Mouse (Mus musculus) hindbrain, postnatal 0 days (tissue): ENCODE measurements around the gene 5730596B20Rik. TPM values are rescaled to one million over a fixed set of nuclear protein-coding genes. Genes with fewer than 3 reads are reported as not detected.

Source experiments
- ATAC-seq: fragments of 200-750 bp; cut with Nextera tagmentation; 2 replicates; pipeline ENCODE4 v1.8.0; 2017; ENCODE audit warnings: mild to moderate bottlenecking, moderate TSS enrichment, moderate library complexity
- DNase-seq: peaks from one replicate; pipeline ENCODE4 v3.0.0-alpha.2; 2015; ENCODE audit warnings: low spot score
- H3K27ac ChIP-seq: fragments of 300-500 bp; sonication (generic); 2 replicates; pipeline ENCODE4 v1.5.1; 2014; ENCODE audit warnings: mild to moderate bottlenecking
- H3K27me3 ChIP-seq: fragments of 300-500 bp; sonication (generic); 2 replicates; pipeline ENCODE4 v1.6.1; 2014; ENCODE audit warnings: low read length, mixed read lengths; ENCODE audit not compliant: insufficient read depth
- H3K36me3 ChIP-seq: fragments of 300-500 bp; sonication (generic); 2 replicates; pipeline ENCODE4 v1.6.1; 2014; ENCODE audit warnings: low read length, mixed read lengths; ENCODE audit not compliant: insufficient read depth
- H3K4me1 ChIP-seq: fragments of 300-500 bp; sonication (generic); 2 replicates; pipeline ENCODE4 v1.6.1; 2014; ENCODE audit warnings: antibody characterized with exemption, low read length, mixed read lengths; ENCODE audit not compliant: insufficient read depth
- H3K4me2 ChIP-seq: fragments of 300-500 bp; sonication (generic); 2 replicates; pipeline ENCODE4 v1.6.1; 2014; ENCODE audit warnings: low read depth, mild to moderate bottlenecking, low read length, moderate library complexity, mixed read lengths
- H3K4me3 ChIP-seq: fragments of 300-500 bp; sonication (generic); 2 replicates; pipeline ENCODE4 v1.5.1; 2014; ENCODE audit warnings: low read length
- H3K9ac ChIP-seq: fragments of 300-500 bp; sonication (generic); replicated peaks from 2 replicates; pipeline ENCODE4 v1.6.1; 2014; ENCODE audit warnings: mild to moderate bottlenecking, low read length, moderate library complexity, mixed read lengths
- H3K9me3 ChIP-seq: fragments of 300-500 bp; sonication (generic); 2 replicates; pipeline ENCODE4 v1.6.1; 2016; ENCODE audit warnings: low read length, mixed read lengths
- CTCF ChIP-seq: IDR thresholded peaks from 2 replicates; pipeline ENCODE4 v1.5.1; 2016; ENCODE audit warnings: antibody characterized with exemption, control low read depth, low read depth
- WGBS: fragments of 180-500 bp; shearing (Covaris S2); extraction: QIAGEN DNeasy Blood & Tissue Kit; methylation state at CpG from one replicate; pipeline ENCODE4 v1.1.7; 2014; 5-methylcytosine and 5-hydroxymethylcytosine counted together
- polyA plus RNA-seq: library from polyadenylated mRNA; unstranded; fragments of >200 nt; fragmentation: Nextera tagmentation; extraction: Ambion mirVana; gene quantifications from 2 replicates; pipeline ENCODE4 v1.2.1, GENCODE M21; 2015
- total RNA-seq: library from RNA; depleted of rRNA; stranded (reverse); fragments of >200 nt; gene quantifications from 2 replicates; pipeline ENCODE4 v1.2.3, GENCODE M21; 2014

The 5730596B20Rik gene
- total and polyA plus RNA-seq, 2 experiments from 2014 or later, result 1.2 to 1.5 TPM

DNA sequence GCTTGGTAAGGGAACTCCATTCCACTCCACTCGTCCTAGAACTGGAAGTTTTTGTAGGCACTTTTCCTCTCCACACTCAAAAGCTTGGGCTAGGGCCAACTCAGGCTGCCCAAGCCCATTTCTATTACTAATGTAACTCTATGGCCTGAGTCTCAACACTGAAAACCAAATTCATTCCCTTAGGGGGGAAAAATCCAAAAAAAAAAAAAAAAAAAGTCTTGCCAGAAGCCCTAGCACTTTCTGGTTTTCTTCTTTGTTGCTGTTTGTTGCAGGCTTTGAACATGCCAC, 15.3 kb upstream of the 5730596B20Rik start:
- no peaks in the 10 kb centered on the region for H3K36me3 ChIP-seq
- H3K27me3 ChIP-seq, result peaks cover 40% of the 10 kb centered on the region
- no peak for ATAC-seq
- no peaks in the 10 kb centered on the region for H3K4me1 ChIP-seq
- H3K4me2 ChIP-seq, result peak overlapping the region; percentile 93
- peak overlapping the region; percentile 42; the same call in 1 of the 2 replicates for H3K27ac ChIP-seq
- WGBS, result 13% methylated on average over 1 of the region's 1 CpGs
- no peaks in the 10 kb centered on the region for H3K9me3 ChIP-seq
- H3K9ac ChIP-seq, result peak overlapping the region; percentile 39; the same call in 1 of the 2 replicates
- peak overlapping the region; percentile 67 for H3K4me3 ChIP-seq
- DNase-seq, result peak; percentile 45
- TF ChIP-seq CTCF, result no peak

DNA sequence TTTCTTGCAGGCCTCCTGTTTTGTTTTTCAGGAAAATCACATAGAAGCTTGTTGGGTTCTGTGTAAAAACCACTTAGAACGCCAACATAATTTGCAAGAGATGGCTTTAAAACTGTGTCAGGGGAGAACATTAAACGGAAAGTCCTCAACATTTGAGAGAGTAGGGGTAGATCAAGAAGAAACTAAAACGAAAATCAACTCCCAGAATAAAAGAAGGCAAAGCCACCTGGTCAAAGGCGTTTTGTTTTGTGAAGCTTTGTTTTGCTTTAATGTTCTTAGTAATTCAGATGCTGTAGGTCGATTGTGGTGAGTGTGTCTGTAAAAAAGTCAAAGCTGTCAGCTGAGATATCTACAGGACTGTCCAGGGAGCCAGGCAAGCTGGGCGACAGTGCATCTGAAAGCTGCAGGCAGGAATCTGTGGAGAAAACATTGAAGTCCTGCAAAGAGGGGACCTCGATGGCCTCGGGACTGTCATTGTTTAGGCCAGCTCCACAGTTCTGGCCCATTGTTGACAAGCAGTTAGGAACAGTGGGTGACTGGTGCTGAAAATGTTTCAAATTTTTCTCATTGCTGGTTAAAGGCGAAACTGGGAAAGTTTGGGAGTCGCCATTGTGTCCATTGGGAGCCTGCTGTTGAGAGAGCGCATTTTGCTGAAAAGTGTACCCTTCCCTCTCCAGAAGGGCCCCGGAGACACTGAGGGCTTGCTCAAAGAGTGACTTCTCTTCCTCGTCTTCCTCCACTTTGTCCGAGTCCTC, 14.5 kb upstream of the 5730596B20Rik start:
- Histone ChIP-seq H3K4me1 (no peaks in the 10 kb centered on the region), H3K9ac (peak overlapping the region; percentile 67), H3K4me3 (peak overlapping the region; percentile 46), H3K9me3 (no peaks in the 10 kb centered on the region), H3K36me3 (no peaks in the 10 kb centered on the region), H3K4me2 (peak overlapping the region; percentile 93), H3K27me3 (peaks cover 39% of the 10 kb centered on the region; the same call in 1 of the 2 replicates), H3K27ac (peak overlapping the region; percentile 89)
- TF ChIP-seq CTCF, result no peak
- no peak for ATAC-seq
- DNase-seq, result peak; percentile 28
- whole genome bisulfite sequencing, result 4% methylated on average over 14 of the region's 14 CpGs

DNA sequence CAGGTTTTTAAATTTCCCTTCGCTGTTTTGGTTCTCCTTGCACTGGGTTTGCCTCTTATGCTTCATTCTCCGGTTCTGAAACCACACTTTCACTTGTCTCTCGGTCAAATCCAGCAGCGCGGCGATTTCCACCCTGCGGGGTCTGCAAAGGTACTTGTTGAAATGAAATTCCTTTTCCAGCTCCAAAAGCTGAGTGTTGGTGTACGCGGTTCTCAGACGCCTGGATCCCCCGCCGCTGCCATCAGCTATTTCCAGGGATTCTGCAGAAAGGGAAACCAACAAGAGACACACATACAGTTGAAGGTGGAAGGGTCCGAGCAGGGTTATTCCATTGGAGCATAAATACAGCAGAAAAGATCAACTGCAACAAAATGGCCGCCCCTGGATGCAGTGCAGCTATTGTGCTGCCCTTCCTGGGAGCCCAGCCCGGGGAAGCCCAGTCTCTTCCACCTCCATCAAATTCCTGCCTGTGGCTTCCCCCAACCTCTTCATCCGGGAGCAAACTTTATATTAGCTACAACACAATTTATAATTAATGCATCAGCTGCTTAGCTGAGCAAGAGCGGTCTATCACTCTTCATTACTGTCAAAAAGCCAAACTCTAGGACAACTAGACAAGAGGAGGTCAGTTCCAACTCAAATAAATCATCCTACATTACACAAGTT, 13.8 kb upstream of the 5730596B20Rik start:
- Histone ChIP-seq H3K4me3 (peak overlapping the region; percentile 46), H3K36me3 (no peaks in the 10 kb centered on the region), H3K4me2 (peak overlapping the region; percentile 93), H3K9me3 (no peaks in the 10 kb centered on the region), H3K27me3 (peaks cover 33% of the 10 kb centered on the region; the same call in 1 of the 2 replicates), H3K4me1 (no peaks in the 10 kb centered on the region), H3K27ac (peak overlapping the region; percentile 89), H3K9ac (peak overlapping the region; percentile 67)
- WGBS, result 3% methylated on average over 17 of the region's 17 CpGs
- DNase-seq (peak; percentile 67), ATAC-seq (no peak)
- no peak for TF ChIP-seq CTCF

DNA sequence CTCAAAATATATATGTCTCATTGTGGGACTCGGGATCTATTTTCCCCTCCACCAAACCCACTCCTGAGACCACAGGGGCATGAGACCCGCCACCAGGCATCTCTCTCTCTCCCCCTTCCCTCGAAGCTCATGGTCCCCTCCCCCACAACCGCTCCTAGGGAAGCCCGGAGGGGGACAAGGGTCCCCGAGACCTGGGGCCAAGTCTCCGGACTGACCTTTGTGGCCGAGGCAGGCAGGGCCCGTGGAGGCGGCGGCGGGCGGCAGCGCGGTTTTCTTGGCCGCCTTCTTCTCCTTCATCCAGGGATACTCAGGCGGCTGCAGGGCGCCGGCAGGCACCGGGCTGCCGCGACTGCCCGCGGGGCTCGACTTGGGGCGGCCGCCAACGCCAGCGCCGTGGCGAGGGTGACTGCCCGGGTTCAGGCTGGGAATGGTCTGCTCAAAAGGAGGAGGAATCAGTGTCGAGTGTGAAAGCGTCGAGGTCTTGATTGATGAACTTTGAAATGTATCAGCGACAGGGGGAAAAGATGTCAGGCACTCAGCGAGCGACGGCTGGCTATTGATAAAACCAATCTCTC, 13.2 kb upstream of the 5730596B20Rik start:
- WGBS, result under 1% methylated on average over 39 of the region's 39 CpGs
- Histone ChIP-seq H3K4me2 (peak overlapping the region; percentile 93), H3K9ac (peak overlapping the region; percentile 67), H3K27ac (peak overlapping the region; percentile 89), H3K4me3 (peak overlapping the region; percentile 46), H3K4me1 (no peaks in the 10 kb centered on the region), H3K27me3 (peaks cover 28% of the 10 kb centered on the region; the same call in 1 of the 2 replicates), H3K36me3 (no peaks in the 10 kb centered on the region), H3K9me3 (no peaks in the 10 kb centered on the region)
- no peak for TF ChIP-seq CTCF
- DNase-seq (peak; percentile 44), ATAC-seq (no peak)

DNA sequence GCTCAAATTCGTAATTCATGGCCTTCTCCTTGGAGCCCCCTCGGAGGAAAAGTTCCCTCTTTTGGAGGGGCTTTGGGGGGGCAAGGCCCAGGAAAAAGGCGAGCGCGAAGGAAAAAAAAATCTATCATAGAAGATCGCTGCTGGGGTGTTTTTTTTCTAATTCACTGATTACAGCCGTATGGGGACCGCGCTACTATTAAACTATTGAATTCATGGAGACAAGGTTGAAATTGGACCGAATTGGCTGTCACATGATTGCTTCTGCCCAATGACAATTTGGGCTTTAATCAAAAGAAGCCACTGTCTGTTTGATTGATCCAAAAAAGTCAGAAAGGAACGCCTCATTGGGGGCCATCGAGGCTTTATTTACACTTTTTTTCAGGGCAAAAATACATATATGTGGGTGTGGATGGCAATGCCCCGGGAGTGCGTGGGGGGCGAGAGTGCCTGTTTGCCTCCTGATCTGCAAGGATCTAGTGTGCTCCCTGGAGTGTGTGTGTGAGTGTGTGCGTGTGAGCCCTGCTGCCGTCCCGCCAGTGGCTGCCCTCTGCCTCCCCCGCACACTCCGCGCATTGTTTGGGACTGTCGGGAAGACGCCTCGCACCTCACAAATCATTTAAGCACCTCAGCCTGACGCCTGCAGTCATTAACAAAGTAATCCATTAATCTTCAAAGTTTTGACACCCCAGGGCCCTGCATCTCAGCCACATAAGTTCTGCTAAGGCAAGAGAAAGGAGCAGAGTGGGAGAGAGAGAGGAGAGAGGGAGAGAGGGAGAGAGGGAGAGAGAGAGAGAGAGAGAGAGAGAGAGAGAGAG, 12.5 kb upstream of the 5730596B20Rik start, which contains the start of gene Hoxa2:
Gene Hoxa2, minus strand, starts transcription at position 206 of the 815 bp plus-strand sequence.
- H3K27ac ChIP-seq, result peak within 1 kb of the TSS; percentile 89
- H3K4me2 ChIP-seq, result peak within 1 kb of the TSS; percentile 93
- DNase-seq, result peak; percentile 77
- TF ChIP-seq CTCF, result no peak
- peaks cover 26% of the 10 kb centered on the region for H3K27me3 ChIP-seq
- peak within 1 kb of the TSS; percentile 67 for H3K9ac ChIP-seq
- no peaks in the 10 kb centered on the region for H3K36me3 ChIP-seq
- peak within 1 kb of the TSS; percentile 46 for H3K4me3 ChIP-seq
- WGBS, result under 1% methylated on average over 25 of the region's 25 CpGs
- 0 out of 2 replicates have a peak, but pooled peaks cover under 1% of the 10 kb centered on the region for H3K4me1 ChIP-seq
- peak; percentile 50; the same call in 1 of the 2 replicates for ATAC-seq
- H3K9me3 ChIP-seq, result no peaks in the 10 kb centered on the region
